Mouse (Mus musculus): ENCODE measurements around the gene Rd3l.

- TF ChIP-seq CTCF (IDR thresholded peaks at IDR 0.05; ENCODE audit: low read depth), result no peak
- TF ChIP-seq EP300 (optimal IDR thresholded peaks at IDR 0.05), result no peak
These were observed 36.0 kb downstream of the Rd3l start for GRCm38 (mm10) chr12:111945115-111945514.
